Mouse (Mus musculus) small intestine, adult 2 months (tissue): ENCODE results near the gene Zfp664. TPM values are rescaled to one million over a fixed set of nuclear protein-coding genes. Genes with fewer than 3 reads are reported as not detected.

Experiments used
- H3K27ac ChIP-seq: fragments of 200-500 bp; 2 replicates; pipeline ENCODE4 v1.5.1; 2012; ENCODE audit warnings: low read depth, low read length, control low read depth, inconsistent platforms; ENCODE audit not compliant: insufficient read depth
- H3K27me3 ChIP-seq: fragments of 200-500 bp; 2 replicates; pipeline ENCODE4 v1.6.1; 2012; ENCODE audit warnings: mild to moderate bottlenecking, moderate library complexity, low read length, inconsistent platforms; ENCODE audit not compliant: control insufficient read depth, insufficient read depth
- H3K36me3 ChIP-seq: fragments of 200-500 bp; 2 replicates; pipeline ENCODE4 v1.6.1; 2012; ENCODE audit warnings: mild to moderate bottlenecking, low read length, control low read depth, inconsistent platforms; ENCODE audit not compliant: control insufficient read depth, insufficient read depth
- H3K4me1 ChIP-seq: fragments of 200-500 bp; 2 replicates; pipeline ENCODE4 v1.6.1; 2012; ENCODE audit warnings: low read length, inconsistent platforms, mixed read lengths; ENCODE audit not compliant: control insufficient read depth, insufficient read depth, insufficient read length
- H3K4me3 ChIP-seq: fragments of 200-500 bp; 2 replicates; pipeline ENCODE4 v1.5.1; 2012; ENCODE audit warnings: low read depth, mild to moderate bottlenecking, control low read depth, inconsistent platforms, low read length, moderate library complexity
- CTCF ChIP-seq: fragments of 200-500 bp; IDR thresholded peaks from 2 replicates; pipeline ENCODE4 v1.5.1; 2012; ENCODE audit warnings: low read depth, mild to moderate bottlenecking, control low read depth, inconsistent platforms, low read length, moderate library complexity, mixed read lengths; ENCODE audit not compliant: insufficient replicate concordance, insufficient read length; ENCODE audit errors: extremely low read depth
- POLR2A ChIP-seq: fragments of 200-500 bp; IDR thresholded peaks from 2 replicates; pipeline ENCODE4 v1.6.1; 2012; ENCODE audit warnings: low read depth, mild to moderate bottlenecking, control low read depth, inconsistent platforms, low read length, moderate library complexity
- WGBS: fragments of 180-500 bp; shearing (Covaris S2); methylation state at CpG from one replicate; pipeline ENCODE4 v1.1.7; 2018; 5-methylcytosine and 5-hydroxymethylcytosine counted together
- polyA plus RNA-seq: library from polyadenylated mRNA; depleted of rRNA; stranded (reverse); fragments of >200 nt; gene quantifications from 2 replicates; pipeline ENCODE4 v1.2.3, GENCODE M21; 2012; rRNA removed

The Zfp664 gene
- polyA plus RNA-seq: 7.1 and 11.3 TPM in 2 replicates

GRCm38 (mm10) chr5:124862013-124862866, at the start of gene Zfp664, which contains the start of gene Ccdc92:
Gene Zfp664 (plus strand): TSS chr5:124862691.
Gene Ccdc92 (minus strand): TSS chr5:124862424.
- H3K27ac ChIP-seq: no peak within 1 kb of the TSS
- H3K27me3 ChIP-seq: peaks cover 17% of the 10 kb centered on the region
- no peaks in the 10 kb centered on the region for H3K36me3 ChIP-seq
- peaks cover 6% of the 10 kb centered on the region for H3K4me1 ChIP-seq
- TF ChIP-seq CTCF (no peak), POLR2A (peak; percentile 58)
- peak within 1 kb of the TSS; percentile 87 for H3K4me3 ChIP-seq
- WGBS: under 1% methylated on average over 98 of the region's 103 CpGs

DNA sequence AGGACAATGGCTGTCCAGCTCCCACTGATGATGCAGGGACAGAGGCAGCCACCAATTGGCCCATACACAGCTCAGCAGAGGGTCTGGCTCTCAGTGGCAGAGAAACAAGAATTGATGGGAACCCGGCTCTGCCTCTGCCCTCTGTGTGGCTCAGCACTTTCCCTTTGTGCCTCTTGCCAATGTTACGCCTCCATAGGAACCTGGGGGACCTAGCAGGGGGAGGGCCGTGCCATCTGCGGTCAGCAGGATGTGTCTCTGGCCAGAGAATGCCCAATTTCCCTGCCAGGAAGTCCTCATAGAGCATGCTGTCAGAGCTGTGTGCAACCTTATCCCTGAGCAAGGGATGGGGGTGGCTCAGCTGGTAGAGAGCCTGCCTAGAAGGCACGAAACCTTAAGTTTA, 47.7 kb upstream of the Zfp664 start:
- no peaks in the 10 kb centered on the region for H3K4me1 ChIP-seq
- H3K36me3 ChIP-seq: no peaks in the 10 kb centered on the region
- no peak overlapping the region for H3K27ac ChIP-seq
- H3K4me3 ChIP-seq: no peak overlapping the region
- 52% methylated on average over 5 of the region's 5 CpGs for WGBS
- H3K27me3 ChIP-seq: no peaks in the 10 kb centered on the region
- no peak for TF ChIP-seq CTCF
- TF ChIP-seq POLR2A: no peak

DNA sequence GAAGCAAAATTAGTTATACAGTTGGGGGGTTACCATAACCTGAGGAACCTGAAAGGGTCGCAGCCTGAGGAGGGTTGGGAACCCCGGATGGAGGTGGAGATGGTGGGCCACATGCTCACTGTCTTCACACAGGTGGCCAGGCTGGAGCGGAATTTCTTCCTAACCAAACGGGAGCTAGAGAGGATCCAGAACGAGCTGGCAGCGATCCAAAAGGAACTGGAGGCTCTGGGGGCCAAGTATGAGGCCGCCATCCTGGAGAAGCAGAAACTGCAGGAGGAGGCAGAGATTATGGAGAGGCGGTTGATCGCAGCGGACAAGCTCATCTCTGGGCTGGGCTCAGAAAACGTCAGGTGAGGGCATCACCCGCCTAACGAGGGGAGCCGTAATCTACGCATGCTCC, 45.4 kb upstream of the Zfp664 start:
- H3K27me3 ChIP-seq: no peaks in the 10 kb centered on the region
- no peak overlapping the region for H3K27ac ChIP-seq
- WGBS: 70% methylated on average over 15 of the region's 15 CpGs
- TF ChIP-seq CTCF (no peak), POLR2A (no peak)
- H3K4me1 ChIP-seq: no peaks in the 10 kb centered on the region
- no peak overlapping the region for H3K4me3 ChIP-seq
- no peaks in the 10 kb centered on the region for H3K36me3 ChIP-seq

- TF ChIP-seq CTCF: no peak
- TF ChIP-seq POLR2A: no peak
- H3K4me1 ChIP-seq: no peaks in the 10 kb centered on the region
- no peaks in the 10 kb centered on the region for H3K36me3 ChIP-seq
- H3K27me3 ChIP-seq: no peaks in the 10 kb centered on the region
- H3K27ac ChIP-seq: no peak overlapping the region
- 74% methylated on average over 18 of the region's 18 CpGs for WGBS
- no peak overlapping the region for H3K4me3 ChIP-seq
Observed at GRCm38 (mm10) chr5:124822128-124822894, 40.2 kb upstream of the Zfp664 start.

- 87% methylated on average over 12 of the region's 12 CpGs for WGBS
- TF ChIP-seq CTCF (no peak), POLR2A (no peak)
- H3K36me3 ChIP-seq: no peaks in the 10 kb centered on the region
- no peak overlapping the region for H3K27ac ChIP-seq
- H3K27me3 ChIP-seq: no peaks in the 10 kb centered on the region
- no peaks in the 10 kb centered on the region for H3K4me1 ChIP-seq
- no peak overlapping the region for H3K4me3 ChIP-seq
Observed at GRCm38 (mm10) chr5:124830331-124830730, 32.2 kb upstream of the Zfp664 start.

DNA sequence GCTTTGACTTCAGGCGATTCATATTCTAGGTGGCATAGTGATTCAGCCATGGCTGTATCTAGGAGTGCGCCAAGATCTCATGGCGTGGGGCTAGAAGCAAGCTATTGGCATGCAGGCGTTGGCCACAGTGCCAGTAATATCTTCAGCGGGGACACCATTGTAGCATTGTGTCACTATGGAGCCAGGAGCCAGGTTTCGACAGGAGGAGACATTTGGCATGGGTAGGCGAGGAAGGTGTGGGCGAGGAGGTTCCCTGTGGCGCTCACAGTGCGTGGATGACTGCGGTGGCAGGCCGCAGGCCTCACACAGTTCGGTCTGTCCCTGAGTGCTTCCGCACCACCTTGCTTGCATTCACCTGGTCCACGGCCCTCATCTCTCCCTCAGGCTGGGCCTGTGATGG, 27.3 kb upstream of the Zfp664 start:
- no peaks in the 10 kb centered on the region for H3K27me3 ChIP-seq
- no peaks in the 10 kb centered on the region for H3K36me3 ChIP-seq
- H3K27ac ChIP-seq: no peak overlapping the region
- TF ChIP-seq POLR2A (no peak), CTCF (no peak)
- no peaks in the 10 kb centered on the region for H3K4me1 ChIP-seq
- WGBS: 88% methylated on average over 15 of the region's 15 CpGs
- no peak overlapping the region for H3K4me3 ChIP-seq

DNA sequence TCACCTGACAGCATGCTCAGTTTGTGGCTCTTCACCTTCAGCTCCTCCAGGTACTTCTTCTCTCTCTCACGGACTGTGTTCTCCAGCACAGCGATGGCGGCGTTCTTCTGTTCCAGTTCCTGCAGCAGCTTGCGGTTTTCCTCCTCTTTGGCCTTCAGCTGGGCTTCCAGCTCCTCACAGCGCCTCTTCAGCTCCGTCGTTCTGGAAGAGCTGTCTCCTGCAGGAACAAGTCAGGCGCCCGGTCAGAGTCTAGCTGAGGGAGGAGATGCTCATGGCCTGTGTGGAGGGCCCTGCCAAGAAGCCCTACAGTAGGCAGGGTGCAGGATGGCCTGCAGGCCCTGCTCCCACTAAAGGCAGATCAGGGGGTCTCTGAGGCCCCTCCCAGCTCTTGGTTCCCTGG, 26.4 kb upstream of the Zfp664 start:
- Histone ChIP-seq H3K27me3 (no peaks in the 10 kb centered on the region), H3K4me1 (no peaks in the 10 kb centered on the region), H3K27ac (no peak overlapping the region), H3K36me3 (no peaks in the 10 kb centered on the region), H3K4me3 (no peak overlapping the region)
- WGBS: 81% methylated on average over 10 of the region's 10 CpGs
- no peak for TF ChIP-seq CTCF
- no peak for TF ChIP-seq POLR2A
